Mouse (Mus musculus) ovary, postnatal 14 days (tissue): ENCODE results near the gene 4933428G20Rik.

Source experiments
- DNase-seq: peaks from one replicate; pipeline ENCODE4 v3.0.0; 2022; ENCODE audit warnings: low spot score

4933428G20Rik gene

DNA sequence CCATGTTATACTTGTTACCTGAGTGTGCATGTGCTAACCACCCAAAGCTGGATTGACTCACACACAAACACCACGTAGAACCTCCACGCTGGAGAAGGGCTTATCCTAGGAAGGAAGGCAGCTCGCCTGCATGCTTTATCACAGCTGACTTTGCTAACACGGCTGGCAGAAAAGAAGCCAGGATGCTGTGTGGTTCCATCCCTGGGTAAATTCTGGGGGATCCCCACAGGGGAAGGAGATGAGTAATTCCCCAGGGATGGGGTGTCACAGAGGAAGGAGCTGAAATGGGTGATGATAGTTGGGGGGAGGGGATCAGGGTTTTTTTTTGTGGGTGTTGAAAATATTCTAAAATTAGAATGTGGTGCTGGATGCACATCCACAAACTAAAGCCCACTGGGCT, 5.6 kb upstream of the 4933428G20Rik start:
- DNase-seq, result no peak

- DNase-seq, result no peak
Observed at GRCm38 (mm10) chr11:97502846-97503245, 2.7 kb upstream of the 4933428G20Rik start.

DNA sequence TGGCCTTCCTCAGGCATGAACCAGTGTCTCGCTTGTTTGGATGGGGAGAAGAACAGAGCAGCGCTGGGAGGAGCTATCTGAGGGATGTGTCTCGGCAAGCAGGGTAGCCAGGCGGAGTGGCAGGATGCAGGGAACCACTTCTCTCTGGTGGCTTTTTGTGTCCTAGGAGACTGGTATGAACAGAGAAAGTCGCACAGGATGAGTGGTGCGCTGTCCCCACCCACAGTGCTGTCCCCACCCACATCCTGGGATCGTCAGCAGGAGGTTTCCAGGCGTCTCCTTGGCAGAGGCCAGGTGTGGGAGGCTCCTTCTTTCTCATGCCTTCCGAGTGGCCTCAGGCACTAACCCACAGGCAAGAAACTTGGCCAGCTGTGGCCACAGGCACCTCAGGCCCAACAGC, 2.2 kb upstream of the 4933428G20Rik start:
- no peak for DNase-seq

GRCm38 (mm10) chr11:97500720-97501448, 744 bp upstream of the 4933428G20Rik start:
- no peak for DNase-seq

- no peak for DNase-seq
Observed at GRCm38 (mm10) chr11:97497543-97497942, 2.6 kb downstream of the 4933428G20Rik start.

GRCm38 (mm10) chr11:97492836-97493235, 7.3 kb downstream of the 4933428G20Rik start:
- DNase-seq, result no peak

DNA sequence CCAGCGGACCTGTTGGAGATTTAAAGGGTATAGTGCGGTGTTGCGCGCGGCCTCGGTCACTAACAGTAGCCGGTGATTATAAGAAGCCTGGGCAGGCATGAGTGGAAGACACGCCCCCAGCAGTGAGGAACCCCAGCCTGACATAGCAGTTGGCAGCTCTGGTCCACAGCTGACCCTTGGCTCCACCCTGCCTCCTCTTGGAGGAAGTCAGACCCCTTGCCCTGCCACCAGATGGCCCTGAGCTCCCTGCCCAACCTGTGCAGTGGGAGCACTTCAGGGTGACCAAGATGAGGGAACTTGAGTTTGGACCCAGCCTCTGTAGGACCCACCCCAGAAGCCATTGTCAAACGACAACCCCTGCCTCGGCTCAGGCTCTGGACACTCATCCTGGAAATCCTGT, 8.5 kb downstream of the 4933428G20Rik start:
- no peak for DNase-seq

DNA sequence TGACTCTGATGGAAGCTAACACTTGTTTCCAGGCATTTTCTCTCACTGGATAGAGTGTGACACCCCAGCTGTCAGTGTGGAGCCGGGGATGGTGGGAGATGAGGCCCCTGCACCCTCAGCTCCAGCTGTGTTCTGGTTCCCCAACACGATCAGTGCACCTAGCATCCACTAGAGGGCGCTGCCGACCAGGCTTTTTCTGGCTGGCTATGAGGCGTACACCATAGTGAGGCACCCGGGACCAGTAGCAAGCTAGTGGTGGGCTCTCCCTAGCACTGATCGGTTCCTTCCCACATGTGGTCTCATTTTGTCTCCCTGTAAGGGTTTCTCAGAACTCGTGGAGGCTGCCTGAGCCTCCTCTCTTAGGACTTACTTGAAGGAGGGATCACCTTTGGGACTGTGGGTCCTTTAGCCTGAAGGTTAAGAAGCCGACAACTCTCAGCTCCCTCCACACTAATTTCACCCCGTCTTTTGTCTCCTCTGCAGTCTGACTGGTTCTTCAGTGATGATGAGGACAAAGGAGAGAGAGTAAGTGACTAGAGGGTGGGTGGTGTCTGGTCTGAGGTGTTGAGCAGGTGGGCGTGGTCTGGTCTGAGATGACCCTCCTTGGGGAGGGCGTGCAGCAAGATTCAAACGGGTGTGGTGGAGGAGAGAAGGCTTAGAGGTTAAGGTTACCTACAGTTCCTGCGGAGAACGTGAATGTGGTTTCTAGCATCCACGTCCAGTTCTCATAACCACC, 10.4 kb downstream of the 4933428G20Rik start:
- DNase-seq, result peak; percentile 70

GRCm38 (mm10) chr11:97487656-97488055, 12.5 kb downstream of the 4933428G20Rik start:
- no peak for DNase-seq

GRCm38 (mm10) chr11:97485661-97486060, 14.5 kb downstream of the 4933428G20Rik start:
- no peak for DNase-seq

GRCm38 (mm10) chr11:97479824-97480223, 20.3 kb downstream of the 4933428G20Rik start:
- no peak for DNase-seq

DNA sequence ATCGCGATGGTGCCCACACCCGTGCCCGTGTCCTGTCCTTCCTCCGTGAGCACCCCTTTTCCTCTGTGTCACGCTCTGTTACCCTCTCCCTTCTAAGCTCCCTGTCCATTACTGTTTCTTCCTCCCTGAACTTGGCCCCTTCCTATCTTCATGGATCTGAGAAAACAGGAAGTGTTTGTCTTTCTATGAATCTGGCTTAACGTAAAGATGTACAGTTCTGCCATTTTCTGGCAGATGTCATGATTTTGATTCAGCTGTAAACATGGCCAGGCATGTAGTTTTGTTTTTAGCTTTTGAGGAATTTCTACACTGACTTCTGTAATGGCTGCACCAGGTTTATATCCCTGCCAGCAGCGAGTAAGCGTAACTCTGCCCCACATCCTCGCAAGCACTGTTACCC, 21.1 kb downstream of the 4933428G20Rik start:
- DNase-seq, result no peak

GRCm38 (mm10) chr11:97478345-97478744, 21.8 kb downstream of the 4933428G20Rik start:
- DNase-seq, result no peak

DNA sequence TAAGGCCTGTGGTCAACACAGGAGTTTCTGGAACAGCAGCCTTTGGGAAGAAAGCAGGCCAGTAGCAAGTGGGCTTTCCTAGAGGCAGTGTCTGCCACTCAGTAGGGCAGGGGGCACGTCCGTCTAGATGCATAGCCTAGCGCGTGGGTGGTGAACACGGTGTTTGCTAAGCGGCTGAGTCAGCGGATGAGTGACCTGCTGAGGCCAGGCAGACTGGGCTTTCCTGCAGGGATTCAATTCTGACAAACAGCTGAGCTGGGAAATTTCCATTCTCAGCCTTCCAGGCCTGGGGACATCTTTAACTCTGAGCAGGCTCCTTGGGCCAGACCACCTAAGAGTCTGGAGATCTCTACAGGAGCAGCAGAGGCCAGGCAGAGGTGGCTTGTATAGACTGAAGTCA, 22.7 kb downstream of the 4933428G20Rik start:
- no peak for DNase-seq

GRCm38 (mm10) chr11:97476334-97477095, 23.6 kb downstream of the 4933428G20Rik start:
- DNase-seq, result peak; percentile 54

DNA sequence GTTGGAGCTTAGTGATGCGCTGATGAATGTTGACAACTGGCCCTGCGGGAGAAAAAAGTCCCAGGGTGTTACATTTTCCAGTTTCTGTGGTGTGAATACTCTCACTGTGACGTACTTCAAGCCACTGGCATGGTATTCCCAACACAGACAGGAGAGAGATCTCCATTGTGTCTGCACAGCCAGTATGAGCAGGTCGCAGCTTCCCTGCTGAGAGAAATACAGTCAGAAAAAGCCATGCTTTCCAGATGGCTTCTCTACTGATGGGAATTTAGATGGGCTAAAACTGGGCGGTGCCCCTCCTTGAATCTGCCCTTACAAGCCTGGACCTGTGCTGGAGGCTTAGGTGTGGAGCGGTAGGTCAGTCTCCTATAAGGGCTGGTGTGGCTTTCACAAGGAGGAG, 28.9 kb downstream of the 4933428G20Rik start:
- DNase-seq, result no peak

- no peak for DNase-seq
Observed at GRCm38 (mm10) chr11:97469828-97470227, 30.3 kb downstream of the 4933428G20Rik start.

DNA sequence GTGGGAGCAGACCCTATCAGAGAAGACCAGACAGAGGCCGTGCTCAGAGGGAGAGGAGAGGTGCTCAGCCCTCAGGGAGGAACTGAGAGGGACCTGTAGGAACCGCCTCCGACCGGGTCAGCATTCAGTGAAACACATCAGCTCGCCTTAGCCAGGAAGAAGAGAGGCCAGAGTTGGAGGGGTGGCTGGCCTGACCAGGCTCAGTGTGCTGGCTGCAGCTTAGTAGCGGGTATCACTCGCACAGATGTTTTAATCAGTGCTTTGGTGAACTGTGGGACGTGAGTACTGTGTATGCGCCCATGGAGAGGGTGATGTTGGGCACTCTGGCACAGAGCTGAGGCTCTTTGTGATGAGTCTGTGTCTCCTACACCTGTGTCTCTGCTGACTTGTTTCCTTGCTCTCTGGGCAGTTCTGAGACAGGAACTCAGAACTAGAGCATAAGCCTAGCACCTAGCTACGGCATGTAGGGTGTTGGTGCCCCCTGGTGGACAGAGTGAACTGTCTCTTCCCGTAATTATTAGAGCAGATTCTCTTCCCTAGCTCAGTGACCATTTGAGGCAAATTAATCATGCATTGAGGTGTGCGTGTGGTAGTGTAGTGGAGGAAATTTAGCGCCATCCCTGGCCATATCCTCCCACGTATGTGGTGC, 31.4 kb downstream of the 4933428G20Rik start:
- DNase-seq, result peak; percentile 85

GRCm38 (mm10) chr11:97466444-97467160, 33.5 kb downstream of the 4933428G20Rik start:
- DNase-seq, result no peak

DNA sequence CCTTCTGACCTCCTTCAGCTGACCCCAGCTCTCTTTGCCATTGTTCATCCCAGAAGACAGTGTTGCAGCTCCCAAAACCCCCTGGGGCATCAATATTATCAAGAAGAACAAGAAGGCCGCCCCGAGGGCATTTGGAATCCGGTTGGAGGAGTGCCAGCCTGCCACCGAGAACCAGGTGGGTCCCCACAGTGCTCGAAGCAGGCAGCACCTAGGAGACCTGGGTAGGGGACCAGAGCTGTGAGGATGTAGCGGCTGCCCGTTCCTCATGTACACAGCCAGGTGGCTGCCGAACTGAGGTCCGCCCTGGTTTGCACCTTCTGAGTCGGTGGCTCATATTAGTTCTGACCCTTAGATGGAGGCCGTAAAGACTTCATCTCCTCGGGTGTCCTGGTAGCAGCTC, 34.2 kb downstream of the 4933428G20Rik start:
- no peak for DNase-seq

DNA sequence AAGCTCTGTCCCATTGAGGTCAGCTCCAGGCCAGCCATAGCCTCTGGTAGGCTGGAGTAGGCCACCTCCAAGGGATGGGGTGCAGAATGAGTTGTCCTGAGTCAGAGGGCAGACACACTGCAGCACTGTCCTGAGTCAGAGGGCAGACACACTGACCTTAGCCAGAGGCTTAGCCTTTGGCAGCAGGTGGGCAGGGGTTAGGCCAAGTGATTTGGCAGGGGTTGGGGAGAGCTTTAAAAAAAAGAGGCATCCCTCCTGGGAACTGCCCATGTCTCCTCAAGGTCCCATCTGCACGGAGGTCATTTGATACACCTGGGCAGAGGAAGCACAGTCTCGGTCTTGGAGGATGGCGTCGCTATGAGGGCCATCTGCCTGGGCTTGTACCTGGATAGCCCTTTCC, 36.1 kb downstream of the 4933428G20Rik start:
- no peak for DNase-seq

DNA sequence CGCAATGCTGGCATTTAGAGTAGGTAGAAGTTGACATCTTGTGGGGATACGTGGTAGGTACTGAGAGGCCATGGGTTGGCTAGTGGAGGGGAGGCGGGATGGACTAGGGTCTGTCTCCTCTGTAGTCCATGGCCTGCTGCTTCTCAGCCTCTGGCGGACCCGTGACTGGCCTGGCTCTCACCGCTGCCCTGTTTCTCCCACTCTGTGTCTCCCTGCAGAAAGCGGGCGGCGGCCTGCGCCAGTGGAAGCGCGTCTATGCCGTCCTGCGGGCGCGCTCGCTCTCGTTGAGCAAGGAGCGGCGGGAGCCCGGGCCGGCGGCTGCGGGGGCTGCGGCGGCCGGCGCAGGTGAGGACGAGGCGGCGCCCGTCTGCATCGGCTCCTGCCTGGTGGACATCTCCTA, 37.0 kb downstream of the 4933428G20Rik start:
- no peak for DNase-seq
